Mouse (Mus musculus) right cerebral cortex, postnatal 14 days (tissue): ENCODE results near the gene Axin1.
"Not testable (repeated sequence)": the region's sequence is repeated elsewhere in the genome, so short reads cannot be mapped to it uniquely, and the experiment has no call there.

Experiments used
- DNase-seq: peaks from one replicate; pipeline ENCODE4 v3.0.0; 2022

Gene Axin1

GRCm38 (mm10) chr17:26122431-26123140, 15.9 kb upstream of the Axin1 start:
- no peak for DNase-seq

DNA sequence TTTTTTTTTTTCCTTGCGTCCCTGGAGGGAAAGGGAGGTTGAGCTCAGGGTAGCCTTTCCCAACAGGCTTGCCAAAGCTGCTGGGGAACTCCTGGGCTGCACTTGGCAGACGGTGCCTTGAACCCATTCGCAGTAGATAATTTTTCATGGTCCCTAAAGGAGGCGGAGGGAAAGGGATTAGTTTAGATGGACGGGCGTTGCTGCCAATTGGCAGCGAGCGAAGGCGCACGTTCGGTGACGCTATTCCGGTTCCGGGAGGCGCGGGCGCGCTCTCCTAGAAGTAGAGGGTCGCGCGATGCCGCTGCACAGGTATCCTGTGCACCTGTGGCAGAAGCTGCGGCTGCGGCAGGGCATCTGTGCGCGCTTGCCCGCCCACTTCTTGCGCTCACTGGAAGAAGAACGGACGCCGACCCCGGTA, 15.2 kb upstream of the Axin1 start, which contains the start of gene Mrpl28:
Gene Mrpl28 (plus strand): TSS at position 234 of the 418 bp plus-strand sequence.
- peak; percentile 97 for DNase-seq

- no peak for DNase-seq
These were observed 13.9 kb upstream of the Axin1 start for GRCm38 (mm10) chr17:26124560-26124959.

GRCm38 (mm10) chr17:26125226-26125625, 13.3 kb upstream of the Axin1 start:
- DNase-seq = no peak

GRCm38 (mm10) chr17:26131062-26131732, 7.3 kb upstream of the Axin1 start:
- DNase-seq = no peak

- DNase-seq = no peak
These were observed 6.3 kb upstream of the Axin1 start for GRCm38 (mm10) chr17:26131856-26132853.

DNA sequence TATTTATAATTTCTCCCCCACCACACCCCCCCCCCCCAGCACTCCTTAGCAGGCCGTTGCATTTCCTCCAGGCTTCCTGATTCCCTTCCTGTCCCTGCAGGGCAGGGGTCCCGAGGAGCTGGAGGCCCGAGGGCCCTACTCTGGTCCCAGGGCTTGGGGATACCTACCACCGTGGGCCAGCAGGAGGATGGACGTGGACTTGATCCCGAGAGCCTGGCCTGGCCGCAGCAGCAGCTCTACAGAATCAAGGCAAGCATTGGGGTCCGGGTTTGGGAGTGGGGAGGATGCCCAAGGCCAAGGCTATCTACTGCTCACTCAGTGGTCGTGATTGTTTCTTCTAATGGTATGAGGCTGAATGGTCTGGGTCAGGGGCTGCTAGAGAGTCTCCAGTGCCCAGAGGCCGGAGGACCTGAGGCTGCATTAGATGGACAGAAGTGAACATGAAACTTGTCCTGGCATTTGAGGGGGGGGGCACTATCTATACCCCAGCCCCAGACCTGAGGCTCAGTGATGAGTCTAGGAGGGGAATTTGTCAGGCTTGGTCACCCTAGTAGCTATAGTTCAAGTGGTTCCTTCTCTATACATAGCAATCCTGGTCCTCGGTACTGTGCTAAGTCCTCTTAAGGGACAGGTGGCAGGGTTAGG, 1.3 kb upstream of the Axin1 start:
- no peak for DNase-seq

DNA sequence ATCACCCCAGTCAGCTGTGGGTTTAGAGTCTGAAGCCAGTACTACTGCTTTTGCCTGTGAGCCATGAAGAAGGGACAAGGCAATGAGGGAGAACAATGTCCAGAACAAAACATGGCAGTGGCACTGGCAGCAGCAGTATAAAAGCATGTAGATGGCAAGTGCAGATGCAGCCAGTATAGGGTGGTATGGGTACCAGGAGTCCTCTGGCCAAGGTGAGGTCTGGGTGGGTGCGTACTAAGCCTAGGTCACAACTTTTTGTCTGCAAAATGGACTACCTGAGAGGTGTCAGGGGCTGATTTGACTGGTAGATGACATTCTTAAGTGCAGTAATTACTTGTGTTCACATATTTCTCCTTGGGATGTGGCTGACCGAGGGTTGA, 747 bp upstream of the Axin1 start:
- no peak for DNase-seq

- DNase-seq = peak; percentile 54
These were observed 453 bp downstream of the Axin1 start for GRCm38 (mm10) chr17:26138901-26139381.

DNA sequence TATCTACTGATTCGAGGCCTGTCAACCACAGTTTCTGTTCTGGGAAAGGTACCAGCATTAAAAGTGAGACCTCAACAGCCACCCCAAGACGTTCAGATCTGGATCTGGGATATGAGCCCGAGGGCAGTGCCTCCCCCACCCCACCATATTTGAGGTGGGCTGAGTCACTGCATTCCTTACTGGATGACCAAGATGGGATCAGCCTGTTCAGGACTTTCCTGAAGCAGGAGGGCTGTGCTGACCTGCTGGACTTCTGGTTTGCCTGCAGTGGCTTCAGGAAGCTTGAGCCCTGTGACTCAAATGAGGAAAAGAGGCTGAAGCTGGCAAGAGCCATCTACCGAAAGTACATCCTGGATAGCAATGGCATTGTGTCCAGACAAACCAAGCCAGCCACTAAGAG, 4.3 kb downstream of the Axin1 start:
- no peak for DNase-seq

DNA sequence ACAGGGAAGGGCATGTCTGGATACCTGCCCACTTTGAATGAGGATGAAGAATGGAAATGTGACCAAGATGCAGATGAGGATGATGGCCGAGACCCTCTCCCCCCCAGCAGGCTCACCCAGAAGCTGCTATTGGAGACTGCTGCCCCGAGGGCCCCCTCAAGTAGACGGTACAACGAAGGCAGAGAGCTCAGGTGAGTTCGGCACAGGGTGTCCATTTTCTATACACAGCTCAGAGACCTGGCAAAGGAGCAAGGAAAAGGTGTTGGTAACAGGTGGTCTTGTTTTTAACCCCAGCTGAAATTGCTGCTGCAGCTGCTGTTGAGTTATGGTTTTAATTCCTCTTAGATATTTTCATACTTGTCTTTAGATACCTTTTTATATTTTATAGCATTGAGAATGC, 4.9 kb downstream of the Axin1 start:
- no peak for DNase-seq

- DNase-seq = no peak
These were observed 10.6 kb downstream of the Axin1 start for GRCm38 (mm10) chr17:26149056-26149455.

DNA sequence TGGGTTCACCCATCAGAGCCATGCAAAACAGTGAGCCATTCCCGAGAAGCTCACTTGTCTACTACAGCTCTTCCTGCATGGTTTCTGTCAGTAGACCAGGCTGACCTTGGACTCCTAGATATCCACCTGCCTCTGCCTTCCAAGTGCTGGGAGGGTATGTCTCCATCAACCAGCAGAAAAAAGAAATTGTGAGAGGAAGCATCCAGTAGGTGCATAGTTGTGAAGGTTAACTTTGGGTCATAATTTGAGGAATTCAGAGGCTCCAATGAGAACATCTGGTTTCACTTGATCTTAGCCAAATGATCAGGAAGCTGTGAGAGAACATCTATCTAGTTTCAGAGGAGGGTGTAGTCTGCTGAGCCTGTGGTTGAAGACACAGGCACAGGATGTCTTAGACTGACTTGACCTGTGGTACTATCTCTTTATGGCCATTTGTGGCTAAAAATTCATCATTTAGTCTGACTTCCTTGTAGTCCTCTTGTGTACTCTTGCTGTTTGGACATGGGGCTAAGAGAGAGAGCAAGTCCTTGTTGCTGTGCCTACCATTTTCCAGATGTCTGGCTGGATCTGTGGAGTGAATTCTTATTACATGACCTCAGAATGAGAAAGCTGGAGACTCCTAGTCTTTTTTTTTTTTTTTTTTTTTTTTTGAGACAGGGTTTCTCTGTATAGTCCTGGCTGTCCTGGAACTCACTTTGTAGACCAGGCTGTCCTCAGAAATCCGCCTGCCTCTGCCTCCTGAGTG, 13.6 kb downstream of the Axin1 start:
- DNase-seq = no peak

DNA sequence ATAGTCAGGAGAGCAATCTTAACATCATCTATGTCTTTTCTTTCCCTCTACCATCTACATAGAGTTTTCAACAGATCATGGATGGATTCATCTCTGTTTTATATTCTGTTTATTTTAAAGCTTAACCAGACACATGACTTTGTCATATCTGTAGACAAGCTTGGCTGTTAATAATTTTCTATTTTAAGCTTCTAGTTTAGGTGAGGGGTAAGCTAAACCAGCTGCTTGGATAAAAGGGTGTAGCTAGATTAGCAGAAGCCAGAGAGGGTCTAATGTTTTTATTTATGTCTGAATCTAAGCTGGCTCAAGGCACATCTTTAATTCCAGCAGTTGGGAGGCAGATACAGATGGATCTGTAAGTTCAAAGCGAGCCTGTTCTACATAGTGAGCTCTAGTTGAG, 24.2 kb downstream of the Axin1 start:
- no peak for DNase-seq

DNA sequence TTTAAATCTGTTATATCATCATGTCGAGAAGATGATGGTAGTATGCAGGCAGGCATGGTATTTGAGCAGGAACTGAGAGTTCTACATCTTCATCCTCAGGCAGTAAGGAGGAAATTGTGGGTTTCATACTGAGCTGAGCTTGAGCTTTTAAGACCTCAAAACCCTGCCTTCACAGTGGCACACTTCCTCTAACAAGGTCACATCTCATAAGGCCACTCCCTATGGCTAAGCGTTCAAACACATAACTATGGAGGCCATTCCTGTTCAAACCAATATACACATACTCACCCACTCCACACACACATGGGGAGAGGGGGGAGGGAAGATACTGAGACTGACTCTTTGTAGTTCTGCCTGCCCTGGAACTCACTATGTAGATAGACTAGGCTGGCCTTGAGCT, 29.6 kb downstream of the Axin1 start:
- DNase-seq = no peak

DNA sequence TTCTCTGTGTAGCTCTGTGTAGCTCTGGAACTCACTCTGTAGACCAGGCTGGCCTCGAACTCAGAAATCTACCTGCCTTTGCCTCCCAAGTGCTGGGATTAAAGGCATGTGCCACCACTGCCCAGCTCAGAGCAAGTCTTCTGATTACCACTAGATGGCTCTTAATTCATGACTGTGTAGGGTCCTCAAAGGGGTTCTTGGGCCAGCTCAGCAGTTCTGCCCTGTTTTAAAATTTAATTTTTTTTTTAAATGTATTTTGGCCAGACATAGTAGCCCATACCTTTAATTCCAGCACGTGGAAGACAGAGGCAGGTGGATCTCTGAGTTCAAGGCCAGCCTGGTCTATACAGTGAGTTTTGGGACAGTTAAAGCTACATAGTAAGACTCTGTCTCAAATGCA, 36.8 kb downstream of the Axin1 start:
- not testable (repeated sequence) for DNase-seq

GRCm38 (mm10) chr17:26178611-26179010, 40.1 kb downstream of the Axin1 start:
- no peak for DNase-seq

DNA sequence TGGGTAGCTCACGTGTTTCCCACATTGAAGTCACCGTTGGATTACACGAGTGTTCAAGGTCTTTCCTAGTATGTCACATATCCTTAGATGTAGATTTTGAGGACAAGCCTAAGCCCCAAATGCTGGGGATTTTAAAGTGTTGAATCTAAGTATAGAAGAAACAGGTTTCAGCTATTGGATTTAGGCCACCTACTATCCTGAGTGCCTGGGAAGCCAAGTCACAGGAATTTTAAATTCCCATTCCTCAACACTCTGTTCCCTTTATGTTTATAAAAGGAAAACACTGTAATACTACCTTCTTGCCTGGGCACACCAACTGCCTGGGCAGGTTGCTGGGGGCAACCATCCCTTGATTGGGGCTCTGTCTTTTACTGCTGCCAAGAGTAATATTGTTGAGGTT, 42.7 kb downstream of the Axin1 start:
- no peak for DNase-seq

- no peak for DNase-seq
These were observed 49.1 kb downstream of the Axin1 start for GRCm38 (mm10) chr17:26187592-26187991.

DNA sequence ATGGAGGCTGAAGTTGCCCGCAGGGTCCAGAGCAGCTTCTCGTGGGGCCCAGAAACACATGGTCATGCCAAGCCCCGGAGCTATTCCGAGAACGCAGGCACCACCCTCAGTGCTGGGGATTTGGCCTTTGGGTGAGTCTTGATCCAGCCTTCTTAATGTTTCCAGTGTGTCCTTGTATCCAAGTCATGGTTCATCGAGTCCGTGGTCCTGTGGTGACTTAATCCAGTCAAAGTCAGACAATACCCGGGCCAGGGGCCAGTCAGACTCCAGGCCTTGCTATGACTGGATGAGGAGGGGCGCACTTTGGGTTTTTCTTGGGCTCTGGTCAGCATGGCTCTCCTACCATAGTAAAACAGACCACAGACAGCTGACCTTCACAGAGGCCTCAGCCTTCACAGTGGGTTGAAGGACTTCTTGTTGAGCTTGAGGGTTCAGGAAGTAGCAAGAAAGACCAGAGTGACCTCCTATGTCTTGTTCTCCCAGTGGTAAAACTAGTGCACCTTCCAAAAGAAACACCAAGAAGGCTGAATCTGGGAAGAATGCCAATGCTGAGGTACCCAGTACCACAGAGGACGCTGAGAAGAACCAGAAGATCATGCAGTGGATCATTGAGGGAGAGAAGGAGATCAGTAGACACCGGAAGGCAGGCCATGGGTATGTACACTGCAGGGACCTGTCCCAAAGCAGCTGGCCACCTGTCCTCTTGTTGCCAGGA, 49.8 kb downstream of the Axin1 start:
- no peak for DNase-seq

GRCm38 (mm10) chr17:26191486-26191885, 53.0 kb downstream of the Axin1 start:
- DNase-seq = not testable (repeated sequence)
